Mouse (Mus musculus) E14TG2a.4 (cell line): Measurements from ENCODE around the gene Tmem156.

Source experiments
- H3K27me3 ChIP-seq: 2 replicates; pipeline ENCODE4 v1.6.1; 2014; ENCODE audit warnings: low read length, control low read depth; ENCODE audit not compliant: insufficient read depth
- H3K36me3 ChIP-seq: 2 replicates; pipeline ENCODE4 v1.6.1; 2014; ENCODE audit warnings: low read length, control low read depth; ENCODE audit not compliant: insufficient read depth
- H3K4me1 ChIP-seq: replicated peaks from 2 replicates; pipeline ENCODE4 v1.6.1; 2014; ENCODE audit warnings: low read depth, low read length, control low read depth
- H3K4me3 ChIP-seq: replicated peaks from 2 replicates; pipeline ENCODE4 v1.5.1; 2014; ENCODE audit warnings: mild to moderate bottlenecking, low read length
- H3K9me3 ChIP-seq: 2 replicates; pipeline ENCODE4 v1.6.1; 2014; ENCODE audit warnings: low read length, control low read depth
- CTCF ChIP-seq: conservative IDR thresholded peaks from 2 replicates; pipeline ENCODE4 v1.5.1; 2014; ENCODE audit warnings: low read length
- NANOG ChIP-seq: IDR thresholded peaks from 2 replicates; pipeline ENCODE4 v1.6.1; 2014; ENCODE audit warnings: borderline replicate concordance, low read length, mixed read lengths
- POU5F1 ChIP-seq: IDR thresholded peaks from 2 replicates; pipeline ENCODE4 v1.6.1; 2014; ENCODE audit warnings: low read length, borderline replicate concordance

The Tmem156 gene

DNA sequence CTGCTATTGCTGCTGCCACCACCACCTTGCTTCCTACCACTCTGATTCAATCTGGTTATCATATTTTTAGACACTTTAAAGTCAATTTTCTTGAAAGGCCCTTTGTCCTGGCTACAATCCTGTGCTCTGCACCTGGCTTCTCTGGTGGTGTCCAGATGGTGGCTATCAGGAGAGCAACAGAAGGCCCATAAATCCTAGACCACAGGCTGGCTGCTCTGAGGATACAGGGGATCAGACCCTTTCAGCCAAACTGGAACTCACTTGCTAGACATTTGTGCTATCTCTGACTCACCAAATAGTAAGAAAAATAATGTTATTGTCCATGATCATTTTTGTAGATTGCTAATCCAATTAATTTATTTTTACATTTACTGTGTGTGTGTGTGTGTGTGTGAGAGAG lies 1.8 kb upstream of the Tmem156 start:
- H3K27me3 ChIP-seq, result no peaks in the 10 kb centered on the region
- no peaks in the 10 kb centered on the region for H3K36me3 ChIP-seq
- H3K4me1 ChIP-seq, result peaks cover 30% of the 10 kb centered on the region
- TF ChIP-seq CTCF (no peak), NANOG (no peak), POU5F1 (no peak)
- no peaks in the 10 kb centered on the region for H3K9me3 ChIP-seq
- H3K4me3 ChIP-seq, result no peak overlapping the region

DNA sequence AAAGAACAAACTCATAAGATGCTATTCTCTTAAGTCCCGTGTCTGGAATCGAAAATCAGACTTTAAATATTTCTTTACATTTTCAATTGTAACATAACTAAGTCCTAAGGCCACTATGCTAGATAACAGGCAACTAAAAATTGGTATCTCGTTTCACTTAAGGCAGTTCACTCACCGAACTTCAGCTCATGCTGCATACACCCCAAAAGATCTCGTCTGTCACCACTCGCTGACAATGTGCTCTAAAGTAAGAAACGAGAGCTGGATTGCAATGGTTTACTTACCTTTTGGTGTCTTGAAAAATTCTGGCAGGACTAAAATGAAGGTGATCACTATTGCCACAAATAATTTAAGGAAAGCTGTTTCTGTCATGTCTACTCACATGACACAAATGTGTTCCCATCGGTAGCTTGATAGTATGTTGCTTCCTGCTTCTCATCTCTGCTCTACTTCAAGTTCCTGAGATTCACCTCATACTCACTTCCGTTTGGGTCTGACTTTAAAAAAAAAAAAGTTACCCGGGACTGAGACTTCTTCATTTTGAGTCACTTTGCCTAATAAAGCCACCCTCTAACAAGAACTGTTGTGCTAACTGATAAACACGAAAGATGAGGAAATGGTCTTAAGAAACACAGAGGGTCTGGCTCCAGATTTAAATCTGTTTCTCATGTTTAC lies 611 bp downstream of the Tmem156 start:
- Histone ChIP-seq H3K4me3 (no peak overlapping the region), H3K9me3 (no peaks in the 10 kb centered on the region), H3K4me1 (peaks cover 29% of the 10 kb centered on the region), H3K36me3 (no peaks in the 10 kb centered on the region), H3K27me3 (no peaks in the 10 kb centered on the region)
- TF ChIP-seq CTCF (no peak), POU5F1 (no peak), NANOG (no peak)

DNA sequence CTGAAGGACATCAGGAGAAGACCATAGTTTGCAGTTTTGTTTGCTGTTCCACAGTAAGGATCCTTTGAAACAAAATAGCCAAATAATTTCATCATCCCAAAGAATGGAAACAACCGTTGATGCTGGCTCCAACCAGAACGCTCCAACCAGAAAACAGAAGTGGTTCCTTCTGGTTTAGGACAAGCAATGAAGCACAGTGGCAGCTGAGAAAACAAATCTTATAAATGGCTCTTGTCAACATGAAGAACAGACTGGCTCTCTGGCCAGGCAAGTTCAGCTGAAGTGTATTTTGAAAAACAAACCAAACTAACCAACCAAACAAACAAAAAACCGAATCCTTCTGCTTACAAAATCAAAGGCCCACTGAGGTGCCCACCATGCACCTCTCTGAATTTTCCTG lies 2.2 kb downstream of the Tmem156 start:
- Histone ChIP-seq H3K36me3 (no peaks in the 10 kb centered on the region), H3K4me3 (no peak overlapping the region), H3K27me3 (no peaks in the 10 kb centered on the region), H3K4me1 (peaks cover 18% of the 10 kb centered on the region), H3K9me3 (no peaks in the 10 kb centered on the region)
- TF ChIP-seq NANOG, result no peak
- no peak for TF ChIP-seq POU5F1
- no peak for TF ChIP-seq CTCF

DNA sequence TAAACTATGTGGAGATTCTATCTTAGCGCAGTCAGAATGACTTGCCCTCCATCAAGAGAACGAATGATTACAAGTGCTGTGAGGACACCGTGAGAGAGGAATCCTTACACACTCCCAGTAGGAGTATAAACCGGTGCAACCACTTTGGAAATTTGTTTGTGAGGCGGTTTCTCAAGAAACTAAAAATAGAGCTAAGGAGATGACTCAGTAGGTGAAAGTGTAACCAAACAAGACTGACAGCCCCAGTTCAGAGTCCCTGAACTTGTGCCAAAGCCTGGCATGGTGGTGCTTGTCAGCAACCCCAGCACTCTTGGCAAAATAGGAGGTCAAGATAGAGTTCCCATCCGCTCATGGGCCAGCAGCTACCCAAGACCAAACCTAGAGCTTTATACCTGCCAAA lies 5.4 kb downstream of the Tmem156 start:
- Histone ChIP-seq H3K36me3 (no peaks in the 10 kb centered on the region), H3K27me3 (no peaks in the 10 kb centered on the region), H3K9me3 (no peaks in the 10 kb centered on the region), H3K4me1 (peaks cover 5% of the 10 kb centered on the region), H3K4me3 (no peak overlapping the region)
- TF ChIP-seq POU5F1, result no peak
- no peak for TF ChIP-seq NANOG
- TF ChIP-seq CTCF, result no peak

DNA sequence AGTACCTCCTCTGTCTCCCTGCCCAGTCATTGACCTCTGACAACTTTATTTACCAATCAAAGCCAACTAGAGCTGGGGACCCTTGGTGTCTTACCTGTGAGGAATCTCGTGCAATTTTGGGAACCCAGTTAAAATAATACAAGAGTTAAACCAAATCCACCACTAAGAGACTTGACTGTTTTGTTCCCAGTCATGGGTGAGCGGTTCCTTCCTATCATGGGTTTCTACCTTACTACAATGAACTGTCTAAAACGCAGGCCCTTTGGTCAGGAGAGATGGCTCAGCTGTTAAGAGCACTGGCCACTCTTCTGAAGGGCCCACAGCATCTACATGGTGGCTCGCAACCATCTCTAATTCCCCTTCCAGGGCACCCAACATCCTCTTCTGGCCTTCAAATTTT lies 10.1 kb downstream of the Tmem156 start:
- Histone ChIP-seq H3K36me3 (no peaks in the 10 kb centered on the region), H3K4me1 (peaks cover 23% of the 10 kb centered on the region), H3K9me3 (no peaks in the 10 kb centered on the region), H3K4me3 (no peak overlapping the region), H3K27me3 (no peaks in the 10 kb centered on the region)
- TF ChIP-seq POU5F1 (no peak), NANOG (no peak), CTCF (no peak)

DNA sequence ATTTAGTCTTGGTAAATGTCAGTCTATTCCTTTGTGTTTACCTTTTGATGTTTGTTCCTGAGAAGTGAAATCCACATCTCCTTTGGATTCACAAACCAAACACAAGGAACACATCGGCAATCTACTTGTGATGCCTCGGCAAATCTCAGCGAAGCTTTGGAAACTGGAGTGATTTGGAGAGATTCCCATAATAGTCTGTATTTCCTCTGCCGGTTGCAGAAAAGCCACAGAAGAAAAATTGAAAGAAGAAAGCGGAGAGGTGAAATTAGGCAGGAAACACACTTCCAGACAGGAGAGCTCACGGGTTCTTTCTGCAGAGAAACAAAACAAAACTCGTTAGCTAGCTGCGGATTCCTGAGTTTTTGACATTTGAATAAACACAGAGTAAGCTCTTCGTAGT lies 12.1 kb downstream of the Tmem156 start:
- Histone ChIP-seq H3K4me1 (peaks cover 31% of the 10 kb centered on the region), H3K4me3 (no peak overlapping the region), H3K36me3 (no peaks in the 10 kb centered on the region), H3K27me3 (no peaks in the 10 kb centered on the region), H3K9me3 (no peaks in the 10 kb centered on the region)
- no peak for TF ChIP-seq NANOG
- TF ChIP-seq POU5F1, result no peak
- TF ChIP-seq CTCF, result no peak

DNA sequence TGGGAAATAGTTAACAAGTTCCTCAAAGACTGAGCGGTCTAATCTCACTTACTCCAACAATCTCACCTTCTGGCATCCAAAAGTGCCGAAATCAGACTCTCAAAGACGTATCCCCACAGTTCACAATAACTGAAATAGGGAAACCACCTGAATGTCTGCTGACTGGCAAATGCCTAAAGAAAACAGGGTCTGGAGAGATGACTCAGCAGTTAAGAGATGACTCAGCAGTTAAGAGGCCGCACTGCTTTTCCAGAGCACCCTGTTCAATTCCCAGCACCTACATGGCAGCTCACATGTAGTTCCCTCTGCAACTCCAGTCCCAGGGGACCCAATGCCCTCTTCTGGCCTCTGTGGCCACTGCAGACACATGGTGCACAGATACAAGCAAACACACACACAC lies 13.9 kb downstream of the Tmem156 start:
- no peaks in the 10 kb centered on the region for H3K9me3 ChIP-seq
- H3K4me1 ChIP-seq, result peaks cover 36% of the 10 kb centered on the region
- no peak overlapping the region for H3K4me3 ChIP-seq
- no peaks in the 10 kb centered on the region for H3K27me3 ChIP-seq
- TF ChIP-seq POU5F1 (no peak), NANOG (no peak), CTCF (no peak)
- no peaks in the 10 kb centered on the region for H3K36me3 ChIP-seq

DNA sequence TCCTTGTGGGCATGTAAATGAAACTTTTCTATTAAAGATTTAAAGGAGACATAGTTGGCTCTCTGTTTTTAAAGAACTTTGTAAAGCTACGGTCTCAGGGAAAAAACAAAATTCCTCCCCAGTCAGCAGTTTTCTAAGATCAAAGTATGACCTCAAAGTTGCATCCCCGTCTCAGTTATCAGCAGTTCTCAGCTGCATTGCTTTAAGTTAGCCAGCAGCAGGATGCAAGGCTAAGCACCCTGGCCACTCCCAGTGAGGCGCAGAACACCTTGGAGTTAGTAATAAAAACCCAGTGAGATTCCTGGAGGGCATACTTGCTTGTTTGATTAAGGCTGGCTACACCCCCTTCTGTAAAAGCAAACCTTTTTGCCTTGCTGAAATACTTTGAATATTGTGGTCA lies 15.2 kb downstream of the Tmem156 start:
- Histone ChIP-seq H3K27me3 (no peaks in the 10 kb centered on the region), H3K9me3 (no peaks in the 10 kb centered on the region), H3K4me1 (peaks cover 44% of the 10 kb centered on the region), H3K36me3 (no peaks in the 10 kb centered on the region), H3K4me3 (no peak overlapping the region)
- TF ChIP-seq NANOG (no peak), POU5F1 (no peak), CTCF (no peak)

DNA sequence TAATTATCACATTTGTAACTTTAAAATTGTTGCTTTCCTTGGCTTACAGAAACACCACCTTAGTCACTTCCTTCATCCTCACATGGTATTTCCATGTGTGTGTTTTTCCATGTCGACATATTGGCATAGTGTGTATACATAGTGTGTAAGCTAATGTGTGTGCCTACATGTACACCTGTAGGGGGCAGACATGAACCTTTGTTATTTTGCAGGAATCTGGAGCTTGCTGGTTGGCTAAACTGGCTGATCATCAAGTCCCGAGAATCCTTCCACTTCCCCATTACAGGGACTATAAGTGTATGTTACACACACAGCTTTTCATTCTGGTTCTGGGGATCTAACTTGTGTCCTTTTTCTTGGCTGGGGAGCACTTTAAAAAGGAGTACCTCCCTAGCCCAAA lies 15.8 kb downstream of the Tmem156 start:
- H3K36me3 ChIP-seq, result no peaks in the 10 kb centered on the region
- H3K4me1 ChIP-seq, result peaks cover 49% of the 10 kb centered on the region
- H3K9me3 ChIP-seq, result no peaks in the 10 kb centered on the region
- TF ChIP-seq NANOG, result no peak
- TF ChIP-seq POU5F1, result no peak
- TF ChIP-seq CTCF, result no peak; the same call in 1 of the 2 replicates
- H3K4me3 ChIP-seq, result no peak overlapping the region
- H3K27me3 ChIP-seq, result no peaks in the 10 kb centered on the region
